Mouse (Mus musculus) heart, embryonic 12.5 days (tissue): ENCODE measurements around the gene Shpk. TPM values are rescaled to one million over a fixed set of nuclear protein-coding genes. Genes with fewer than 3 reads are reported as not detected.
A peak's percentile ranks its signal among the peaks of the same experiment; 100 is the strongest.

Source experiments
- ATAC-seq: fragments of 200-750 bp; cut with Nextera tagmentation; 2 replicates; pipeline ENCODE4 v1.8.0; 2017; ENCODE audit warnings: moderate TSS enrichment, moderate library complexity; ENCODE audit not compliant: insufficient number of reproducible peaks, low FRiP score
- H3K27ac ChIP-seq: fragments of 300-500 bp; sonication (generic); 2 replicates; pipeline ENCODE4 v1.5.1; 2016; ENCODE audit warnings: mild to moderate bottlenecking, moderate library complexity; ENCODE audit not compliant: poor library complexity, severe bottlenecking
- H3K27me3 ChIP-seq: fragments of 300-500 bp; sonication (generic); replicated peaks from 2 replicates; pipeline ENCODE4 v1.6.1; 2016; ENCODE audit warnings: mild to moderate bottlenecking, moderate library complexity
- H3K36me3 ChIP-seq: fragments of 300-500 bp; sonication (generic); 2 replicates; pipeline ENCODE4 v1.6.1; 2016; ENCODE audit warnings: mild to moderate bottlenecking, moderate library complexity
- H3K4me1 ChIP-seq: fragments of 300-500 bp; sonication (generic); replicated peaks from 2 replicates; pipeline ENCODE4 v1.6.1; 2016; ENCODE audit warnings: mild to moderate bottlenecking
- H3K4me2 ChIP-seq: fragments of 300-500 bp; sonication (generic); 2 replicates; pipeline ENCODE4 v1.6.1; 2016; ENCODE audit warnings: mild to moderate bottlenecking, moderate library complexity
- H3K4me3 ChIP-seq: fragments of 300-500 bp; sonication (generic); 2 replicates; pipeline ENCODE4 v1.5.1; 2016; ENCODE audit warnings: mild to moderate bottlenecking
- H3K9ac ChIP-seq: fragments of 300-500 bp; sonication (generic); 2 replicates; pipeline ENCODE4 v1.6.1; 2016; ENCODE audit warnings: mild to moderate bottlenecking, moderate library complexity
- H3K9me3 ChIP-seq: fragments of 300-500 bp; sonication (generic); replicated peaks from 2 replicates; pipeline ENCODE4 v1.6.1; 2016; ENCODE audit warnings: mild to moderate bottlenecking, moderate library complexity
- WGBS: fragments of 180-500 bp; shearing (Covaris S2); methylation state at CpG from one replicate; pipeline ENCODE4 v1.1.7; 2016; 5-methylcytosine and 5-hydroxymethylcytosine counted together
- polyA plus RNA-seq: library from polyadenylated mRNA; unstranded; fragments of >200 nt; fragmentation: Nextera tagmentation; extraction: Ambion mirVana; gene quantifications from 2 replicates; pipeline ENCODE4 v1.2.1, GENCODE M21; 2016

The Shpk gene
- polyA plus RNA-seq, 1 experiment from 2014 or later: 0.54 TPM

- Histone ChIP-seq H3K9ac (no peak overlapping the region), H3K9me3 (0 out of 2 replicates have a peak, but pooled peaks cover 4% of the 10 kb centered on the region), H3K27me3 (no peaks in the 10 kb centered on the region), H3K36me3 (no peaks in the 10 kb centered on the region), H3K4me2 (no peak overlapping the region), H3K4me1 (no peaks in the 10 kb centered on the region), H3K27ac (no peak overlapping the region), H3K4me3 (no peak overlapping the region)
- 74% methylated on average over 5 of the region's 5 CpGs for WGBS
- ATAC-seq: no peak
These were observed 29.6 kb downstream of the Shpk start for GRCm38 (mm10) chr11:73228881-73229280.

- Histone ChIP-seq H3K27ac (no peak overlapping the region), H3K4me2 (no peak overlapping the region), H3K9ac (no peak overlapping the region), H3K36me3 (no peaks in the 10 kb centered on the region), H3K27me3 (no peaks in the 10 kb centered on the region), H3K4me1 (no peaks in the 10 kb centered on the region), H3K9me3 (0 out of 2 replicates have a peak, but pooled peaks cover 4% of the 10 kb centered on the region), H3K4me3 (no peak overlapping the region)
- 79% methylated on average over 5 of the region's 5 CpGs for WGBS
- no peak for ATAC-seq
These were observed 30.8 kb downstream of the Shpk start for GRCm38 (mm10) chr11:73230081-73230480.

- WGBS: 55% methylated on average over 2 of the region's 2 CpGs
- Histone ChIP-seq H3K9me3 (0 out of 2 replicates have a peak, but pooled peaks cover 4% of the 10 kb centered on the region), H3K36me3 (no peaks in the 10 kb centered on the region), H3K4me3 (no peak overlapping the region), H3K27ac (no peak overlapping the region), H3K4me1 (peaks cover 4% of the 10 kb centered on the region; the same call in 1 of the 2 replicates), H3K4me2 (no peak overlapping the region), H3K9ac (no peak overlapping the region), H3K27me3 (no peaks in the 10 kb centered on the region)
- ATAC-seq: no peak
These were observed 33.3 kb downstream of the Shpk start for GRCm38 (mm10) chr11:73232513-73232912.

GRCm38 (mm10) chr11:73233992-73234391 lies 34.7 kb downstream of the Shpk start, which contains the start of gene Trpv1:
TSS of gene Trpv1 (plus strand) at chr11:73234292.
- no peaks in the 10 kb centered on the region for H3K36me3 ChIP-seq
- no peak within 1 kb of the TSS for H3K9ac ChIP-seq
- WGBS: 81% methylated on average over 5 of the region's 5 CpGs
- no peak within 1 kb of the TSS for H3K4me2 ChIP-seq
- ATAC-seq: no peak
- no peak within 1 kb of the TSS for H3K27ac ChIP-seq
- no peaks in the 10 kb centered on the region for H3K27me3 ChIP-seq
- H3K9me3 ChIP-seq: 0 out of 2 replicates have a peak, but pooled peaks cover 2% of the 10 kb centered on the region
- H3K4me3 ChIP-seq: no peak within 1 kb of the TSS
- H3K4me1 ChIP-seq: peaks cover 4% of the 10 kb centered on the region; the same call in 1 of the 2 replicates

GRCm38 (mm10) chr11:73235990-73236701 lies 36.9 kb downstream of the Shpk start:
- whole genome bisulfite sequencing: 26% methylated on average over 5 of the region's 5 CpGs
- Histone ChIP-seq H3K27me3 (no peaks in the 10 kb centered on the region; the same call in 1 of the 2 replicates), H3K9ac (no peak overlapping the region), H3K4me3 (no peak overlapping the region), H3K9me3 (no peaks in the 10 kb centered on the region), H3K27ac (peak overlapping the region; percentile 67; the same call in 1 of the 2 replicates), H3K36me3 (no peaks in the 10 kb centered on the region), H3K4me1 (peaks cover 4% of the 10 kb centered on the region; the same call in 1 of the 2 replicates), H3K4me2 (no peak overlapping the region)
- ATAC-seq: 0 out of 2 replicates have a peak, but pooled peaks have one; percentile 46

GRCm38 (mm10) chr11:73236731-73237130 lies 37.5 kb downstream of the Shpk start:
- Histone ChIP-seq H3K27me3 (no peaks in the 10 kb centered on the region; the same call in 1 of the 2 replicates), H3K36me3 (no peaks in the 10 kb centered on the region), H3K4me2 (no peak overlapping the region), H3K4me1 (peaks cover 4% of the 10 kb centered on the region; the same call in 1 of the 2 replicates), H3K9ac (no peak overlapping the region), H3K9me3 (no peaks in the 10 kb centered on the region), H3K27ac (no peak overlapping the region), H3K4me3 (no peak overlapping the region)
- WGBS: 76% methylated on average over 3 of the region's 3 CpGs
- ATAC-seq: no peak

GRCm38 (mm10) chr11:73242199-73242598 lies 42.9 kb downstream of the Shpk start:
- ATAC-seq: no peak

GRCm38 (mm10) chr11:73242777-73243176 lies 43.5 kb downstream of the Shpk start:
- H3K9me3 ChIP-seq: no peaks in the 10 kb centered on the region
- H3K9ac ChIP-seq: no peak overlapping the region
- H3K27me3 ChIP-seq: no peaks in the 10 kb centered on the region; the same call in 1 of the 2 replicates
- 78% methylated on average over 4 of the region's 4 CpGs for WGBS
- H3K4me2 ChIP-seq: no peak overlapping the region
- H3K4me1 ChIP-seq: no peaks in the 10 kb centered on the region
- no peak overlapping the region for H3K27ac ChIP-seq
- H3K36me3 ChIP-seq: no peaks in the 10 kb centered on the region
- H3K4me3 ChIP-seq: no peak overlapping the region
- ATAC-seq: no peak

More at GRCm38 (mm10) chr11:73242199-73242598, 42.9 kb downstream of the Shpk start:
- no peak overlapping the region for H3K9ac ChIP-seq
- no peak overlapping the region for H3K4me3 ChIP-seq
- 75% methylated on average over 6 of the region's 6 CpGs for WGBS
- no peaks in the 10 kb centered on the region; the same call in 1 of the 2 replicates for H3K27me3 ChIP-seq
- H3K27ac ChIP-seq: no peak overlapping the region
- H3K4me2 ChIP-seq: no peak overlapping the region
- no peaks in the 10 kb centered on the region for H3K36me3 ChIP-seq
- no peaks in the 10 kb centered on the region for H3K9me3 ChIP-seq
- no peaks in the 10 kb centered on the region for H3K4me1 ChIP-seq

- Histone ChIP-seq H3K4me2 (no peak overlapping the region), H3K9me3 (no peaks in the 10 kb centered on the region), H3K4me1 (no peaks in the 10 kb centered on the region), H3K36me3 (no peaks in the 10 kb centered on the region), H3K9ac (no peak overlapping the region), H3K27me3 (no peaks in the 10 kb centered on the region), H3K27ac (no peak overlapping the region), H3K4me3 (no peak overlapping the region)
- ATAC-seq: no peak
- 65% methylated on average over 4 of the region's 4 CpGs for WGBS
These were observed 58.2 kb downstream of the Shpk start for GRCm38 (mm10) chr11:73257362-73257945.

- no peak overlapping the region for H3K4me2 ChIP-seq
- H3K36me3 ChIP-seq: no peaks in the 10 kb centered on the region
- H3K9me3 ChIP-seq: no peaks in the 10 kb centered on the region
- H3K4me3 ChIP-seq: no peak overlapping the region
- no peak for ATAC-seq
- no peaks in the 10 kb centered on the region for H3K4me1 ChIP-seq
- no peaks in the 10 kb centered on the region for H3K27me3 ChIP-seq
- no peak overlapping the region for H3K9ac ChIP-seq
- no peak overlapping the region for H3K27ac ChIP-seq
These were observed 59.4 kb downstream of the Shpk start for GRCm38 (mm10) chr11:73258664-73259063.

- no peak overlapping the region for H3K27ac ChIP-seq
- H3K4me1 ChIP-seq: no peaks in the 10 kb centered on the region
- H3K27me3 ChIP-seq: no peaks in the 10 kb centered on the region
- H3K9me3 ChIP-seq: no peaks in the 10 kb centered on the region
- 62% methylated on average over 3 of the region's 3 CpGs for WGBS
- H3K9ac ChIP-seq: no peak overlapping the region
- no peak for ATAC-seq
- H3K4me2 ChIP-seq: no peak overlapping the region
- H3K36me3 ChIP-seq: no peaks in the 10 kb centered on the region
- H3K4me3 ChIP-seq: no peak overlapping the region
These were observed 61.2 kb downstream of the Shpk start for GRCm38 (mm10) chr11:73260457-73260856.
